Mouse (Mus musculus): ENCODE measurements at regions not wholly inside any gene's neighbourhood (a gene's known extent, or its start where the extent isn't known, plus 50 kb on each side); places are given as distances from the start of the nearest gene placed in this dataset.

GRCm38 (mm10) chr7:73322466-73323151, 52.7 kb upstream of the Rgma start:
- peaks cover 45% of the 10 kb centered on the region for H3K27me3 ChIP-seq
- H3K9me3 ChIP-seq: no peaks in the 10 kb centered on the region
- peaks cover 32% of the 10 kb centered on the region for H3K4me1 ChIP-seq
- no peak overlapping the region for H3K9ac ChIP-seq
- H3K4me3 ChIP-seq: no peak overlapping the region
- no peak overlapping the region for H3K27ac ChIP-seq
- WGBS: 84% methylated on average over 8 of the region's 8 CpGs
- no peak for ATAC-seq (ENCODE audit: insufficient number of reproducible peaks, insufficient read depth, low FRiP score, low TSS enrichment, low read depth)
- no peak overlapping the region for H3K4me2 ChIP-seq
- no peaks in the 10 kb centered on the region for H3K36me3 ChIP-seq

- Histone ChIP-seq H3K36me3 (no peaks in the 10 kb centered on the region), H3K4me2 (peak overlapping the region; percentile 45), H3K4me1 (peaks cover 34% of the 10 kb centered on the region), H3K27ac (no peak overlapping the region), H3K9ac (no peak overlapping the region), H3K27me3 (peaks cover 46% of the 10 kb centered on the region), H3K4me3 (peak overlapping the region; percentile 26), H3K9me3 (no peaks in the 10 kb centered on the region)
- WGBS: 28% methylated on average over 12 of the region's 12 CpGs
- no peak for ATAC-seq (ENCODE audit: insufficient number of reproducible peaks, insufficient read depth, low FRiP score, low TSS enrichment, low read depth)
Observed at GRCm38 (mm10) chr7:73323556-73323955, 51.8 kb upstream of the Rgma start.

GRCm38 (mm10) chr7:73325503-73325902, 49.8 kb upstream of the Rgma start:
- 90% methylated on average over 5 of the region's 5 CpGs for WGBS

More at GRCm38 (mm10) chr7:73325503-73325902, 49.8 kb upstream of the Rgma start:
- H3K36me3 ChIP-seq: no peaks in the 10 kb centered on the region
- H3K4me1 ChIP-seq: peaks cover 18% of the 10 kb centered on the region
- ATAC-seq (ENCODE audit: insufficient number of reproducible peaks, insufficient read depth, low FRiP score, low TSS enrichment, low read depth): no peak
- H3K4me3 ChIP-seq: no peak overlapping the region
- H3K4me2 ChIP-seq: no peak overlapping the region
- peaks cover 41% of the 10 kb centered on the region for H3K27me3 ChIP-seq
- H3K27ac ChIP-seq: no peak overlapping the region
- no peak overlapping the region for H3K9ac ChIP-seq
- no peaks in the 10 kb centered on the region for H3K9me3 ChIP-seq

All from embryonic facial prominence, embryonic 13.5 days (tissue).